Mouse (Mus musculus) liver, embryonic 14.5 days (tissue): ENCODE measurements at regions not wholly inside any gene's neighbourhood (a gene's known extent, or its start where the extent isn't known, plus 50 kb on each side); places are given as distances from the start of the nearest gene placed in this dataset.

Experiments
- CTCF ChIP-seq: IDR thresholded peaks from 2 replicates; pipeline ENCODE4 v1.5.1; 2016; ENCODE audit warnings: antibody characterized with exemption, low read depth, control low read depth
- EP300 ChIP-seq: IDR thresholded peaks from 2 replicates; pipeline ENCODE4 v1.6.1; 2016; ENCODE audit warnings: antibody characterized with exemption, low read depth

- TF ChIP-seq CTCF: no peak
- TF ChIP-seq EP300: no peak
These were observed 128.6 kb downstream of the Gm26897 start for GRCm38 (mm10) chr5:111862331-111862730.
